Mouse (Mus musculus): ENCODE results near the gene Ift43. TPM values are rescaled to one million over a fixed set of nuclear protein-coding genes. Genes with fewer than 3 reads are reported as not detected.

Ift43 gene
- polyA plus RNA-seq, 1 experiment from 2014 or later, result 47.9 TPM

DNA sequence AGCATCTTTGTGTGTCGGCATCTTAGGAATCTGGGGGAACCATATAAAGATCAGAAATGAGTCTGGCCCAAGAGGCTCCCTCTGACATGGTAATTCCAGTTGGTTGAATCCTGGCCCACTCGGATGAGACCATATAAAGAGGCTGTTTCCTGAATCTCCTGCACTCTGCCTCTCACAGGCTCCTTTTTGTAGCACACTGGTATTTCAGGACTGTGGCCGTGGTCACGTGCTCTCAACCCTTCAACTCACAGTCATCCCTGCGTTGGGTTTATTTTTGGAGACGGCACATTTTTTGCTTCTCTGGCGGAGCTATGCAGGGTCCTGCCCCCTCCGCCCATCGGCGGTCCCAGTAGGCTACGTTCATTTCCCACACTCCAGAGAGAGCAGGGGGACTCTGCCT is 22.0 kb downstream of the Ift43 start:
- no peak overlapping the region for H3K4me2 ChIP-seq
- H3K27me3 ChIP-seq (replicated peaks), result no peaks in the 10 kb centered on the region
- H3K4me1 ChIP-seq, result peaks cover 17% of the 10 kb centered on the region
- H3K36me3 ChIP-seq (replicated peaks), result no peaks in the 10 kb centered on the region
- WGBS, result 76% methylated on average over 11 of the region's 11 CpGs
- no peak overlapping the region for H3K9ac ChIP-seq
- no peaks in the 10 kb centered on the region for H3K9me3 ChIP-seq
- no peak overlapping the region for H3K4me3 ChIP-seq
- no peak overlapping the region for H3K27ac ChIP-seq
- no peak for ATAC-seq (replicated peaks)

DNA sequence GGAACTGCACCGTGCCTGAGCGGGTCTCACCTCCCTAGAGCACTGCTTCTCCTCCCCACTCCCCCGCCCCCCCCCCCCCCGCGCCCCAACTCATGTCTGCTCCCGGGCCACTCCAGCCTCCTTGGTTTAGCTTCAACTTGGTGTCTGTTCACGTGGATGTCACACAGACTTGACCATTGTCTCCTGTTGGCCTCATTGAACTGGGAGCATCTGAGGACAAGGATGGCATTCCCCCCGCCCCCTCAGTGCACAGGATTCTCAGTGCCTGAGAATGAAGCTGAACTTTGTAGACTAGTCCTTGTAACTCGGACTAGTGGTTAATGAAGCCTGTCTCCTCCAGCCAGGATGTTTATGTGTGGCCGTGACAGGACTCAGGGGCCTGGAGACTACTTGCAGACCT is 23.2 kb downstream of the Ift43 start:
- Histone ChIP-seq H3K9ac (no peak overlapping the region), H3K4me3 (no peak overlapping the region), H3K27me3 (replicated peaks) (no peaks in the 10 kb centered on the region), H3K9me3 (no peaks in the 10 kb centered on the region), H3K27ac (no peak overlapping the region), H3K36me3 (replicated peaks) (no peaks in the 10 kb centered on the region), H3K4me2 (no peak overlapping the region), H3K4me1 (peaks cover 17% of the 10 kb centered on the region)
- WGBS, result 79% methylated on average over 7 of the region's 10 CpGs
- ATAC-seq (replicated peaks), result no peak

- no peaks in the 10 kb centered on the region for H3K9me3 ChIP-seq
- ATAC-seq (replicated peaks), result no peak
Measured at GRCm38 (mm10) chr12:86106086-86106485, 23.7 kb downstream of the Ift43 start.

GRCm38 (mm10) chr12:86107645-86108044 is 25.3 kb downstream of the Ift43 start:
- H3K9ac ChIP-seq, result no peak overlapping the region
- no peaks in the 10 kb centered on the region for H3K9me3 ChIP-seq
- no peak for ATAC-seq (replicated peaks)
- no peak overlapping the region for H3K4me3 ChIP-seq
- H3K4me1 ChIP-seq, result peaks cover 16% of the 10 kb centered on the region
- WGBS, result 85% methylated on average over 7 of the region's 7 CpGs
- no peaks in the 10 kb centered on the region for H3K36me3 ChIP-seq (replicated peaks)
- no peaks in the 10 kb centered on the region for H3K27me3 ChIP-seq (replicated peaks)
- H3K4me2 ChIP-seq, result no peak overlapping the region
- H3K27ac ChIP-seq, result no peak overlapping the region

More at GRCm38 (mm10) chr12:86106086-86106485, 23.7 kb downstream of the Ift43 start:
- no peaks in the 10 kb centered on the region for H3K36me3 ChIP-seq (replicated peaks)
- no peak overlapping the region for H3K4me2 ChIP-seq
- no peak overlapping the region for H3K4me3 ChIP-seq
- no peaks in the 10 kb centered on the region for H3K27me3 ChIP-seq (replicated peaks)
- H3K27ac ChIP-seq, result no peak overlapping the region
- WGBS, result 90% methylated on average over 9 of the region's 9 CpGs
- no peak overlapping the region for H3K9ac ChIP-seq
- H3K4me1 ChIP-seq, result peaks cover 17% of the 10 kb centered on the region

GRCm38 (mm10) chr12:86109531-86109930 is 27.2 kb downstream of the Ift43 start:
- ATAC-seq (replicated peaks), result no peak
- 86% methylated on average over 4 of the region's 4 CpGs for WGBS
- no peak overlapping the region for H3K4me2 ChIP-seq

GRCm38 (mm10) chr12:86110637-86111036 is 28.3 kb downstream of the Ift43 start:
- H3K9me3 ChIP-seq, result no peaks in the 10 kb centered on the region
- H3K9ac ChIP-seq, result no peak overlapping the region
- no peaks in the 10 kb centered on the region for H3K36me3 ChIP-seq (replicated peaks)
- H3K4me1 ChIP-seq, result no peaks in the 10 kb centered on the region
- H3K27ac ChIP-seq, result no peak overlapping the region
- no peak for ATAC-seq (replicated peaks)
- no peaks in the 10 kb centered on the region for H3K27me3 ChIP-seq (replicated peaks)
- 91% methylated on average over 2 of the region's 2 CpGs for WGBS
- H3K4me3 ChIP-seq, result no peak overlapping the region
- no peak overlapping the region for H3K4me2 ChIP-seq

More at GRCm38 (mm10) chr12:86109531-86109930, 27.2 kb downstream of the Ift43 start:
- no peak overlapping the region for H3K4me3 ChIP-seq
- no peak overlapping the region for H3K27ac ChIP-seq
- no peaks in the 10 kb centered on the region for H3K36me3 ChIP-seq (replicated peaks)
- H3K9ac ChIP-seq, result no peak overlapping the region
- H3K27me3 ChIP-seq (replicated peaks), result no peaks in the 10 kb centered on the region
- H3K4me1 ChIP-seq, result no peaks in the 10 kb centered on the region
- H3K9me3 ChIP-seq, result no peaks in the 10 kb centered on the region

DNA sequence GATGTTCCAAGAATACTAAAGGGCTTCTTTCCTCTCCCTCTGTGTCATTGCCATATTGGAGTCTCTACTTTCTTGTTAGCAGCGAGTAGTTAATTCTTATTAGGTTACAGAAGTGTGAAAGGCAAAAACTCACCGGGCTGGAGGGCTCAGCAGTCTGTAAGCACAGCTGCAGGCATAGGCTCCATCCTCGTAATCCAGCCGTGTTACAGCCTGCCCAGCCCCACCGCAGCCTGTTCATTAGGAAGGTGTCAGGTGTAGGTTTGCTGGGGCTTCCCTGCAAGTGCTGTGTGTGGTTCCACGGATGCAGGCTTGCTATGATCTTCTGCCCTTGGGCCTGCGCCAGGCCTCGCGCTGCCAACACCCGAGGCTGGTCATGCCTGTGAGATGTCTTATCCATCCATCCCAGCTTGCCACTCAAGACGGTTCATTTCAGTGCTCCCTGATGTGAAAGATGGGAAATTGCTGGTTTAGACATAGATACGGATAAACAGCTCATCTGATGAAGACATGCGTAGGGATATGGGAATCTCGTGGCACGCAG is 34.0 kb downstream of the Ift43 start:
- WGBS, result 76% methylated on average over 15 of the region's 15 CpGs
- no peaks in the 10 kb centered on the region for H3K27me3 ChIP-seq (replicated peaks)
- 0 out of 2 replicates have a peak, but pooled peaks have one; percentile 30 for ATAC-seq (replicated peaks)
- H3K4me3 ChIP-seq, result no peak overlapping the region
- peaks cover 8% of the 10 kb centered on the region; the same call in 1 of the 2 replicates for H3K4me1 ChIP-seq
- H3K27ac ChIP-seq, result no peak overlapping the region
- no peaks in the 10 kb centered on the region for H3K36me3 ChIP-seq (replicated peaks)
- no peaks in the 10 kb centered on the region for H3K9me3 ChIP-seq
- H3K9ac ChIP-seq, result 0 out of 2 replicates have a peak overlapping the region, but pooled peaks have one; percentile 12
- no peak overlapping the region for H3K4me2 ChIP-seq

DNA sequence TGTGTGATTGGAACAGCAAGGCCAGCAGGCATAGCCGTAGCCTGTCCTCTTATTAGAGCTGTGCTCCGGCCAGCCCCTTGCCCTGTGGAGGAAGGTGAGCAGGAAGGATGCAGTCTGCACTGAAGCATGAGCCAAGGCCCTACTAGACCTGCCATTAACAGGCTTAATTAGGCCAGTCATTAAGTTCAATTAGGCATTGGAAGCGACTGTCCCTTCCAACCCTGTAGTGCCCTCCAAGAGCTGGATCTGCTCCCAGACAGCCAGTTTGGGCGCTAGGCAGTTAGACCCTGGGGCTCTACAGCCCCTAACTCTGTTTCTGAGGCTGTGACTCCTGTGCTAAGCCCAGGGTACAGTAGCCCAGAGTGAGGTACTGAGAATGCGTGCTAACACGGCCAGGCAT is 41.7 kb downstream of the Ift43 start:
- Histone ChIP-seq H3K27me3 (replicated peaks) (no peaks in the 10 kb centered on the region), H3K4me3 (no peak overlapping the region), H3K36me3 (replicated peaks) (no peaks in the 10 kb centered on the region), H3K9ac (no peak overlapping the region), H3K4me1 (no peaks in the 10 kb centered on the region), H3K9me3 (no peaks in the 10 kb centered on the region), H3K27ac (no peak overlapping the region), H3K4me2 (no peak overlapping the region)
- 77% methylated on average over 6 of the region's 6 CpGs for WGBS
- no peak for ATAC-seq (replicated peaks)

DNA sequence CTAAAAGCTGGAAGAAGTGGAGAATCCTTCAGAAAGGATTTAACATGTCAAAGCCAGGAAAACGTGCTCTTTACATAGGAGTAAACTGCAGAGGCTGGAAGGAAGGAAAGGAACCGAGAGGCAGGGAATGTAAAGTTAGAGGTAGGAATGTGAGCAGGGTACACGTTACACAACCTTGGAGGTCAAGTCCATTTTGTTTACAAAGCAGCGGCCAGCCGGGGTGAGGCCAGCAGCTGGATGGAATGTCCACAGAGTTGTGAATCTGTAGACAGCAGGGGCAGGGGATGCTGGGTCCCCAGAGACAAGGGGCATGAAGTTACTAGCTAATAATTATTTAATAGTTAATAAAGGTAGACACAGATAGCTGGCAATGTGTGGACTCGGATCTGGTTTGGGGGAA is 45.8 kb downstream of the Ift43 start:
- no peaks in the 10 kb centered on the region for H3K4me1 ChIP-seq
- no peak overlapping the region for H3K9ac ChIP-seq
- H3K27ac ChIP-seq, result no peak overlapping the region
- no peaks in the 10 kb centered on the region for H3K27me3 ChIP-seq (replicated peaks)
- H3K4me2 ChIP-seq, result no peak overlapping the region
- no peak overlapping the region for H3K4me3 ChIP-seq
- ATAC-seq (replicated peaks), result no peak
- WGBS, result 84% methylated on average over 6 of the region's 6 CpGs
- H3K9me3 ChIP-seq, result no peaks in the 10 kb centered on the region
- no peaks in the 10 kb centered on the region for H3K36me3 ChIP-seq (replicated peaks)

- 90% methylated on average over 8 of the region's 8 CpGs for WGBS
- Histone ChIP-seq H3K9me3 (no peaks in the 10 kb centered on the region), H3K9ac (no peak overlapping the region), H3K4me3 (no peak overlapping the region), H3K27ac (no peak overlapping the region), H3K27me3 (replicated peaks) (no peaks in the 10 kb centered on the region), H3K4me1 (no peaks in the 10 kb centered on the region), H3K36me3 (replicated peaks) (no peaks in the 10 kb centered on the region), H3K4me2 (no peak overlapping the region)
- ATAC-seq (replicated peaks), result no peak
Measured at GRCm38 (mm10) chr12:86129005-86129404, 46.7 kb downstream of the Ift43 start.

DNA sequence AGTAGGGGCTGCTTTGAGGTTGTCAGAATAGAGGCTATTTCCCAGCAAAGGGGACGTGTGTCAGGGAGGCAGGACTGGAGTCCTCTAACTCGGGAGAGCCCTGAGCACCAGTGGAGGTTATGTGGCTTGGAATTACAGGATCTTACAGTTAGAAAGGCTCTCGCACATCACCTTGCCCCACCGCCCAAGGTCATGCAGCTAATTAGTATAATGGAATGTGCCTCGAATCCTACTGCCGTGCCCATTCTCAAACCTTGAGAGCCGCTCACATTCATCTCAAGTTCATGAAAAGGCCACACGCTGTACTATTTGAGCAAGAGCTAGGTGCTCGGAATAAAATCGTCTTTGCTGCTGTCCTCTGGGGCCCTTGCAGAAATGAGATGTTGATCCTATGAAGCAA is 47.4 kb downstream of the Ift43 start:
- 64% methylated on average over 10 of the region's 10 CpGs for WGBS
- no peak for ATAC-seq (replicated peaks)
- H3K27ac ChIP-seq, result no peak overlapping the region
- H3K4me3 ChIP-seq, result no peak overlapping the region
- no peaks in the 10 kb centered on the region for H3K36me3 ChIP-seq (replicated peaks)
- no peaks in the 10 kb centered on the region for H3K4me1 ChIP-seq
- H3K9ac ChIP-seq, result no peak overlapping the region
- no peaks in the 10 kb centered on the region for H3K27me3 ChIP-seq (replicated peaks)
- H3K9me3 ChIP-seq, result no peaks in the 10 kb centered on the region
- no peak overlapping the region for H3K4me2 ChIP-seq

DNA sequence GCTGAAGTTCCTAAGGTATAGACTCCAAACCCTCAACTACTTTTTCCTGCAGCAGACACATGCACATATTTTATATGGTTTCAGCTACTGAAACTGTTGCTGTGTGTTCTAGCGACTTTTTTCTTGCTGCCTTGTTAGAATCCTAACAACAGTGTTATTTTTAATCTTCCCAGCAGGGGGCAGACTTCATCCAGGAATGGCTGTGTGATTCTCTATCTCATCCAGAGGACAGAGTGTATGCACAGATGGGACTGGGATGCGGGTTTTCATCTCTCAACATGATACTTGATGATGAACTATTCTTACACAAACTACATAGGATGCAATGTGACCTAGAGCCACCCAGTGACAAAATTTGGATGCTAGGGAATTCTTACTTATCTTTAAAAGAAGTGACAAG is 50.5 kb downstream of the Ift43 start:
- 27% methylated on average over 2 of the region's 2 CpGs for WGBS

GRCm38 (mm10) chr12:86135691-86136090 is 53.4 kb downstream of the Ift43 start:
- H3K9ac ChIP-seq, result no peak overlapping the region
- no peaks in the 10 kb centered on the region for H3K27me3 ChIP-seq (replicated peaks)
- H3K9me3 ChIP-seq, result no peaks in the 10 kb centered on the region
- ATAC-seq (replicated peaks), result no peak
- 69% methylated on average over 4 of the region's 4 CpGs for WGBS
- H3K4me3 ChIP-seq, result no peak overlapping the region
- H3K36me3 ChIP-seq (replicated peaks), result no peaks in the 10 kb centered on the region
- no peaks in the 10 kb centered on the region for H3K4me1 ChIP-seq
- H3K27ac ChIP-seq, result no peak overlapping the region
- H3K4me2 ChIP-seq, result no peak overlapping the region

More for the DNA sequence above, 50.5 kb downstream of the Ift43 start:
- H3K4me3 ChIP-seq, result no peak overlapping the region
- ATAC-seq (replicated peaks), result peak; percentile 74; the same call in 1 of the 2 replicates
- no peaks in the 10 kb centered on the region for H3K9me3 ChIP-seq
- no peak overlapping the region for H3K9ac ChIP-seq
- no peak overlapping the region for H3K27ac ChIP-seq
- no peak overlapping the region for H3K4me2 ChIP-seq
- no peaks in the 10 kb centered on the region for H3K36me3 ChIP-seq (replicated peaks)
- no peaks in the 10 kb centered on the region for H3K27me3 ChIP-seq (replicated peaks)
- no peaks in the 10 kb centered on the region for H3K4me1 ChIP-seq

Measured in midbrain, embryonic 15.5 days (tissue).